Comparison of ENCODE assay signal across 11 mouse cellular contexts in genomic region chr14:11837714-11838113, GRCm38 (mm10).
"Had no signal": no experiment of that assay in that cellular context is flagged by ENCODE, and none has a peak within 500 bp of the region (broad histone marks: within the 10 kb centered on the region; RNA-seq: fewer than 3 reads in every experiment).

No protein-coding gene starts in this region.

- DNase-seq: lung, adult 18-20 months; lung, embryonic 14.5 days; lung, postnatal 10 days; lung, postnatal 4 days; midbrain, embryonic 14.5 days; right cerebral cortex, postnatal 25 days; right cerebral cortex, postnatal 4 days; spleen, adult 18-20 months; thymus, adult 2 months; thymus, postnatal 25 days; thymus, postnatal 4 days had no signal
